Mouse (Mus musculus) heart, adult 2 months (tissue): ENCODE measurements at regions not wholly inside any gene's neighbourhood (a gene's known extent, or its start where the extent isn't known, plus 50 kb on each side); places are given as distances from the start of the nearest gene placed in this dataset.

Experiments used
- CTCF ChIP-seq: fragments of 200-600 bp; IDR thresholded peaks from 2 replicates; pipeline ENCODE4 v1.8.1; 2022; ENCODE audit warnings: antibody characterized with exemption, mild to moderate bottlenecking, moderate library complexity
- POLR2A ChIP-seq: fragments of 200-500 bp; IDR thresholded peaks from 2 replicates; pipeline ENCODE4 v1.6.1; 2011; ENCODE audit warnings: mild to moderate bottlenecking, low read depth, low read length, control low read depth; ENCODE audit not compliant: insufficient read depth

DNA sequence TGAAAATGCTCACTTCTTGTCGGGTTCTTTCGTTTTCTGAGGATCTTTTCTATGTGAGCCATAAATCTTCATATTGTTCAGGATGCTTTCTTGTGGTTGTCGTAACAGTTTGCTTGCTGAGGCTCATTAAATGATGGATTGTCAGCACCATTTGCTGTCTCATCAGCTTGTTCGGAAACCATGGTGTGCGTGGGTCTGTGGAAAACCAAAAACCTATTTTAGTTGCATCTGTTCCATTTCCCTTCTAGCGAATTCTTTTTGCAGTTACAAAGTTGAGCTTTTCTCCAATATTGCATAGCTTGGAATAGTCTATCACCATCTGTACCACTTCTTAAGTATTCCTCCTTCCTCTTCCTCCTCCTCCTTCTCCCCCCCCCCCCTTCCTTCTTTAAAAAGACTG, 269.9 kb downstream of the Lyplal1 start:
- TF ChIP-seq CTCF = no peak
- no peak for TF ChIP-seq POLR2A
